Mouse (Mus musculus) CH12.LX (cell line): ENCODE results near the gene Atg16l2. TPM values are rescaled to one million over a fixed set of nuclear protein-coding genes. Genes with fewer than 3 reads are reported as not detected.
A peak's percentile ranks its signal among the peaks of the same experiment; 100 is the strongest.

Source experiments
- DNase-seq: peaks from one replicate; pipeline ENCODE4 v3.0.0-alpha.2; 2013; ENCODE audit errors: extremely low read depth
- H3K27ac ChIP-seq: 2 replicates; pipeline ENCODE4 v1.5.1; 2012; ENCODE audit warnings: low read depth, mild to moderate bottlenecking, control low read depth, moderate library complexity; ENCODE audit not compliant: insufficient read depth
- H3K27me3 ChIP-seq: replicated peaks from 2 replicates; pipeline ENCODE3; 2012; ENCODE audit warnings: inconsistent platforms
- H3K36me3 ChIP-seq, 2 experiments: replicated peaks in 1 of 2; 2 replicates each; pipeline versions ENCODE3 to v1.6.1; 2012; ENCODE audit warnings: inconsistent platforms in 1 of 2, low read length in 1 of 2, mild to moderate bottlenecking in 1 of 2, mixed read lengths in 1 of 2, moderate library complexity in 1 of 2; ENCODE audit not compliant: control insufficient read depth in 1 of 2, insufficient read depth in 1 of 2
- H3K4me1 ChIP-seq, 2 experiments: 2 replicates each; pipeline ENCODE4 v1.6.1; 2012; ENCODE audit warnings: inconsistent platforms in 1 of 2, moderate library complexity in 1 of 2; ENCODE audit not compliant: insufficient read depth in 2 of 2, control insufficient read depth in 1 of 2
- H3K4me2 ChIP-seq: 2 replicates; pipeline ENCODE4 v1.6.1; 2012; ENCODE audit warnings: low read depth, mild to moderate bottlenecking, control low read depth; ENCODE audit not compliant: poor library complexity, insufficient read depth, severe bottlenecking
- H3K4me3 ChIP-seq, 3 experiments: fragments of 150-350 bp in 1 of 3; sonication (generic) in 1 of 3; replicated peaks in 1 of 3; 2 replicates each; pipeline versions ENCODE3 to v1.5.1; 2011 to 2012; ENCODE audit warnings: low read depth in 2 of 3, low read length in 2 of 3, mild to moderate bottlenecking in 2 of 3, moderate library complexity in 2 of 3, control low read depth in 1 of 3, improper control_type of control experiment in 1 of 3, inconsistent platforms in 1 of 3, mixed read lengths in 1 of 3; ENCODE audit not compliant: poor library complexity in 1 of 3
- H3K79me2 ChIP-seq: replicated peaks from 2 replicates; pipeline ENCODE4 v1.6.1; 2012; ENCODE audit warnings: mild to moderate bottlenecking, moderate library complexity; ENCODE audit not compliant: control insufficient read depth, poor library complexity, insufficient read depth, severe bottlenecking; ENCODE audit errors: extremely low read depth
- H3K9ac ChIP-seq: 2 replicates; pipeline ENCODE4 v1.6.1; 2012; ENCODE audit warnings: low read depth, mild to moderate bottlenecking, control low read depth, moderate library complexity; ENCODE audit not compliant: insufficient read depth
- H3K9me3 ChIP-seq: replicated peaks from 2 replicates; pipeline ENCODE3; 2012; ENCODE audit warnings: low read length, inconsistent platforms, mixed read lengths
- BHLHE40 ChIP-seq: IDR thresholded peaks from 2 replicates; pipeline ENCODE4 v1.6.1; 2011; ENCODE audit warnings: mild to moderate bottlenecking, low read depth, low read length, improper control_type of control experiment
- CHD1 ChIP-seq: IDR thresholded peaks from 2 replicates; pipeline ENCODE4 v1.6.1; 2012; ENCODE audit warnings: low read depth, low read length, improper control_type of control experiment, inconsistent platforms
- CHD2 ChIP-seq: IDR thresholded peaks from 2 replicates; pipeline ENCODE4 v1.6.1; 2011; ENCODE audit warnings: low read length, improper control_type of control experiment
- CTCF ChIP-seq, 2 experiments: IDR thresholded peaks in 1 of 2; conservative IDR thresholded peaks in 1 of 2; 2 replicates each; pipeline ENCODE4 v1.5.1; 2011 to 2012; ENCODE audit warnings: low read depth in 2 of 2, low read length in 2 of 2, improper control_type of control experiment in 1 of 2, inconsistent platforms in 1 of 2, mild to moderate bottlenecking in 1 of 2, moderate library complexity in 1 of 2
- E2F4 ChIP-seq: IDR thresholded peaks from 2 replicates; pipeline ENCODE4 v1.6.1; 2011; ENCODE audit warnings: low read depth, low read length, improper control_type of control experiment; ENCODE audit not compliant: insufficient replicate concordance
- ELF1 ChIP-seq: IDR thresholded peaks from 2 replicates; pipeline ENCODE4 v1.6.1; 2014; ENCODE audit warnings: low read depth, mild to moderate bottlenecking, inconsistent platforms, low read length, improper control_type of control experiment
- EP300 ChIP-seq: IDR thresholded peaks from 2 replicates; pipeline ENCODE4 v1.6.1; 2011; ENCODE audit warnings: low read length, improper control_type of control experiment
- ETS1 ChIP-seq: conservative IDR thresholded peaks from 2 replicates; pipeline ENCODE4 v1.6.1; 2012; ENCODE audit warnings: low read depth, mild to moderate bottlenecking, inconsistent platforms, low read length, improper control_type of control experiment, moderate library complexity
- GABPA ChIP-seq: IDR thresholded peaks from 2 replicates; pipeline ENCODE4 v1.6.1; 2012; ENCODE audit warnings: low read depth, low read length, improper control_type of control experiment, inconsistent platforms; ENCODE audit not compliant: insufficient replicate concordance
- HCFC1 ChIP-seq: IDR thresholded peaks from 2 replicates; pipeline ENCODE4 v1.6.1; 2012; ENCODE audit warnings: low read depth, mild to moderate bottlenecking, inconsistent platforms, low read length, improper control_type of control experiment
- IRF4 ChIP-seq: IDR thresholded peaks from 2 replicates; pipeline ENCODE4 v1.6.1; 2014; ENCODE audit warnings: low read depth, mild to moderate bottlenecking, inconsistent platforms, low read length, improper control_type of control experiment
- JUN ChIP-seq: IDR thresholded peaks from 2 replicates; pipeline ENCODE4 v1.6.1; 2011; ENCODE audit warnings: low read depth, mild to moderate bottlenecking, low read length, improper control_type of control experiment, moderate library complexity; ENCODE audit not compliant: insufficient read depth
- JUND ChIP-seq: conservative IDR thresholded peaks from 2 replicates; pipeline ENCODE4 v1.6.1; 2011; ENCODE audit warnings: low read depth, low read length, improper control_type of control experiment
- KAT2A ChIP-seq: IDR thresholded peaks from 2 replicates; pipeline ENCODE4 v1.6.1; 2012; ENCODE audit warnings: low read length, improper control_type of control experiment, inconsistent platforms; ENCODE audit not compliant: insufficient replicate concordance
- MAFK ChIP-seq: IDR thresholded peaks from 2 replicates; pipeline ENCODE4 v1.6.1; 2011; ENCODE audit warnings: low read length, improper control_type of control experiment; ENCODE audit not compliant: insufficient replicate concordance
- MAX ChIP-seq: IDR thresholded peaks from 2 replicates; pipeline ENCODE4 v1.6.1; 2011; ENCODE audit warnings: low read length, improper control_type of control experiment
- MAZ ChIP-seq: IDR thresholded peaks from 2 replicates; pipeline ENCODE4 v1.6.1; 2012; ENCODE audit warnings: low read depth, mild to moderate bottlenecking, inconsistent platforms, low read length, improper control_type of control experiment, moderate library complexity
- MEF2A ChIP-seq: IDR thresholded peaks from 2 replicates; pipeline ENCODE4 v1.6.1; 2014; ENCODE audit warnings: low read depth, mild to moderate bottlenecking, inconsistent platforms, low read length, improper control_type of control experiment, borderline replicate concordance
- MXI1 ChIP-seq: IDR thresholded peaks from 2 replicates; pipeline ENCODE4 v1.6.1; 2011; ENCODE audit warnings: mild to moderate bottlenecking, low read depth, low read length, improper control_type of control experiment
- MYC ChIP-seq: IDR thresholded peaks from 2 replicates; pipeline ENCODE4 v1.6.1; 2011; ENCODE audit warnings: low read depth, mild to moderate bottlenecking, improper control_type of control experiment, low read length
- NELFE ChIP-seq: IDR thresholded peaks from 2 replicates; pipeline ENCODE4 v1.6.1; 2011; ENCODE audit warnings: low read depth, low read length, improper control_type of control experiment
- NRF1 ChIP-seq: IDR thresholded peaks from 2 replicates; pipeline ENCODE4 v1.6.1; 2014; ENCODE audit warnings: low read depth, mild to moderate bottlenecking, inconsistent platforms, low read length, improper control_type of control experiment, moderate library complexity
- PAX5 ChIP-seq: IDR thresholded peaks from 2 replicates; pipeline ENCODE4 v1.6.1; 2012; ENCODE audit warnings: low read length, inconsistent platforms, mixed read lengths
- POLR2A ChIP-seq: IDR thresholded peaks from 2 replicates; pipeline ENCODE4 v1.6.1; 2011; ENCODE audit warnings: low read depth, mild to moderate bottlenecking, improper control_type of control experiment, low read length
- POLR2AphosphoS2 ChIP-seq: IDR thresholded peaks from 2 replicates; pipeline ENCODE4 v1.6.1; 2011; ENCODE audit warnings: low read depth, low read length, improper control_type of control experiment
- RAD21 ChIP-seq: IDR thresholded peaks from 2 replicates; pipeline ENCODE4 v1.6.1; 2011; ENCODE audit warnings: low read depth, mild to moderate bottlenecking, low read length, improper control_type of control experiment, moderate library complexity
- RCOR1 ChIP-seq: conservative IDR thresholded peaks from 2 replicates; pipeline ENCODE4 v1.6.1; 2012; ENCODE audit warnings: low read depth, mild to moderate bottlenecking, inconsistent platforms, low read length, improper control_type of control experiment
- SIN3A ChIP-seq: IDR thresholded peaks from 2 replicates; pipeline ENCODE4 v1.6.1; 2012; ENCODE audit warnings: low read length, improper control_type of control experiment, inconsistent platforms
- SMC3 ChIP-seq: IDR thresholded peaks from 2 replicates; pipeline ENCODE4 v1.6.1; 2011; ENCODE audit warnings: low read depth, low read length, improper control_type of control experiment
- TBP ChIP-seq: conservative IDR thresholded peaks from 2 replicates; pipeline ENCODE4 v1.6.1; 2011; ENCODE audit warnings: low read depth, low read length, improper control_type of control experiment
- TCF12 ChIP-seq: IDR thresholded peaks from 2 replicates; pipeline ENCODE4 v1.6.1; 2014; ENCODE audit warnings: low read depth, mild to moderate bottlenecking, inconsistent platforms, low read length, improper control_type of control experiment
- UBTF ChIP-seq: IDR thresholded peaks from 2 replicates; pipeline ENCODE4 v1.6.1; 2012; ENCODE audit warnings: low read depth, mild to moderate bottlenecking, inconsistent platforms, low read length, improper control_type of control experiment, moderate library complexity
- USF1 ChIP-seq: IDR thresholded peaks from 2 replicates; pipeline ENCODE4 v1.6.1; 2014; ENCODE audit warnings: low read depth, mild to moderate bottlenecking, inconsistent platforms, low read length, improper control_type of control experiment
- USF2 ChIP-seq: conservative IDR thresholded peaks from 2 replicates; pipeline ENCODE4 v1.6.1; 2011; ENCODE audit warnings: low read depth, low read length, improper control_type of control experiment
- ZC3H11A ChIP-seq: IDR thresholded peaks from 2 replicates; pipeline ENCODE4 v1.6.1; 2012; ENCODE audit warnings: low read depth, mild to moderate bottlenecking, inconsistent platforms, low read length, improper control_type of control experiment
- ZKSCAN1 ChIP-seq: IDR thresholded peaks from 2 replicates; pipeline ENCODE4 v1.6.1; 2012; ENCODE audit warnings: low read depth, inconsistent platforms, low read length, improper control_type of control experiment, borderline replicate concordance
- ZMIZ1 ChIP-seq: IDR thresholded peaks from 2 replicates; pipeline ENCODE4 v1.6.1; 2012; ENCODE audit warnings: low read depth, mild to moderate bottlenecking, inconsistent platforms, low read length, improper control_type of control experiment
- ZNF384 ChIP-seq: IDR thresholded peaks from 2 replicates; pipeline ENCODE4 v1.6.1; 2012; ENCODE audit warnings: low read depth, low read length, improper control_type of control experiment, inconsistent platforms
- dilution Hi-C: fragments of 300-500 bp; cut with MboI; formaldehyde crosslinking; loops from 2 replicates; pipeline ENCODE4 v1.14.3; 2020; ENCODE audit warnings: low sequenced_read_pairs; ENCODE audit not compliant: extremely low pct_unique_long_range_greater_than_20kb, extremely low pct_ligation_motif_present
- in situ Hi-C: fragments of 300-500 bp; cut with MboI; formaldehyde crosslinking; loops from 3 replicates; pipeline ENCODE4 v1.14.3; 2019; ENCODE audit warnings: low sequenced_read_pairs, low pct_ligation_motif_present, low pct_unique_long_range_greater_than_20kb, mixed read lengths
- polyA plus RNA-seq: library from polyadenylated mRNA; unstranded; fragments of >175 nt; gene quantifications from 2 replicates; pipeline ENCODE4 v1.2.1, GENCODE M21; 2012; ENCODE audit warnings: low read depth; ENCODE audit not compliant: insufficient read length
- total RNA-seq, 2 experiments: library from RNA; depleted of rRNA; stranded (reverse); fragments of 300-350 nt in 1 of 2; fragments of >200 nt in 1 of 2; gene quantifications; 2 replicates each; pipeline ENCODE4 v1.2.3; 2012 to 2014

The Atg16l2 gene
- 28.6 and 43.8 TPM in 2 replicates for total RNA-seq (2012; rRNA removed)
- 15.4 and 19.3 TPM in 2 replicates for total RNA-seq (2014; rRNA removed)
- polyA plus RNA-seq, result 12.7 and 14.9 TPM in 2 replicates

DNA sequence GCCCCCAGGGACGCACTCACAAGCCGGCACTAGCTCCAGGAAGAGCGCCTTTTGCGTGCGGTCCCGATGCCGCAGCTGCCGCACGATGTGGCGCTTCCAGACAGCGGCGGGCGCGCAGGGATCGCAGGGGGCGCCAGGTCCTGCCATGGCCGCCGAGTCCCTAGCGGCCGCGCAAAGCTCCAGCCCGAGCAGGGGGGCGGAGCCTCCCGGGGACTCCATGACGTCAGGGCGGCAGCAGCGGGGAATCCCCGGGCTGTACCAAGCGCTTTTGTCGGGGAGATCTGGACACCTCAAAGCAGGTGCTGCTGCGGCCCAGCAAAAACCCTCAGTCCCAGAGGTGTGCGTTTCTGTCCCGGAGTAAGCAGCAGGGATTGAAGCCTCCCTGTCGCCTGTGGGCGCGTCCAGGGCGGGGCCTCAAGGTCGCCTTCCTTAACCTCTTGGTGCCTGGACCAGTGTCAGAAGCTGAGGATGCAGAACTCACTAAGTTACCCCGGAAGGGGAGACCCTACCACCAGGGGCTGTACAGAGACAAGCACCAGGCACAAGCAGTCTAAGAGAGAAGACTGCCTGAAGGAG is at the start of gene Atg16l2:
TSS of gene Atg16l2 (minus strand) at position 371 of the 576 bp plus-strand sequence.
- dilution Hi-C loops (no loop called here), in situ Hi-C loops (loop anchor here (10.0 kb wide), 1 partner anchor 237 kb away; no protein-coding TSS in a partner anchor)
- H3K4me3 ChIP-seq, result peak within 1 kb of the TSS; percentile 62 to 98 (median 74)
- H3K79me2 ChIP-seq, result peaks cover 6% of the 10 kb centered on the region
- no peaks in the 10 kb centered on the region for H3K27me3 ChIP-seq
- peak within 1 kb of the TSS; percentile 92 for H3K4me2 ChIP-seq
- TF ChIP-seq CHD2 (peak; percentile 84), IRF4 (peak; percentile 73), ZC3H11A (no peak), MAFK (no peak; the same call in 1 of the 2 replicates), RCOR1 (0 out of 2 replicates have a peak, but pooled peaks have one; percentile 47), E2F4 (no peak), PAX5 (no peak), JUN (no peak), ZNF384 (peak; percentile 17; the same call in 1 of the 2 replicates), NRF1 (peak; percentile 64), SMC3 (no peak), EP300 (no peak), MEF2A (peak; percentile 89; the same call in 1 of the 2 replicates), ETS1 (peak; percentile 47), POLR2A (peak; percentile 76), KAT2A (0 out of 2 replicates have a peak, but pooled peaks have one; percentile 31), ELF1 (peak; percentile 90), HCFC1 (peak; percentile 78), MAZ (peak; percentile 77), UBTF (no peak), POLR2AphosphoS2 (peak; percentile 55; the same call in 1 of the 2 replicates), MYC (peak; percentile 79; the same call in 1 of the 2 replicates), BHLHE40 (peak; percentile 68), ZMIZ1 (peak; percentile 94), ZKSCAN1 (no peak), GABPA (no peak), CTCF (conservative IDR thresholded peaks at IDR 0.05 in 1 of 2, IDR thresholded peaks at IDR 0.05 in 1 of 2; ENCODE audit: low read depth in 2 of 2, low read length in 2 of 2) (peak in 1 of 2 experiments; percentile 51; a peak in 2 of 4 replicates), MXI1 (peak; percentile 61; the same call in 1 of the 2 replicates), MAX (peak; percentile 78), RAD21 (no peak), TCF12 (peak; percentile 94), SIN3A (peak; percentile 85), JUND (no peak; the same call in 1 of the 2 replicates), TBP (peak; percentile 90), USF2 (no peak), USF1 (no peak; the same call in 1 of the 2 replicates), CHD1 (peak; percentile 99), NELFE (peak; percentile 71)
- H3K27ac ChIP-seq, result peak within 1 kb of the TSS; percentile 91
- peak; percentile 98 for DNase-seq
- peak within 1 kb of the TSS; percentile 69 for H3K9ac ChIP-seq
- H3K4me1 ChIP-seq, result peaks cover 5 to 56% of the 10 kb centered on the region in 2 experiments; a peak in 3 of 4 replicates
- no peaks in the 10 kb centered on the region for H3K9me3 ChIP-seq
- peaks cover 2 to 30% of the 10 kb centered on the region in 2 experiments for H3K36me3 ChIP-seq
